Mouse (Mus musculus): Measurements from ENCODE around the gene Uggt1.

- TF ChIP-seq POLR2A (IDR thresholded peaks at IDR 0.05; ENCODE audit: low read depth, low read length) (no peak), CTCF (IDR thresholded peaks at IDR 0.05; ENCODE audit: extremely low read depth, insufficient read depth, insufficient read length, insufficient replicate concordance) (no peak)
Measured at GRCm38 (mm10) chr1:36090722-36091110, 153.8 kb downstream of the Uggt1 start.
